Mouse (Mus musculus) neural tube, embryonic 12.5 days (tissue): ENCODE measurements around the gene Gm4312. TPM values are rescaled to one million over a fixed set of nuclear protein-coding genes. Genes with fewer than 3 reads are reported as not detected.
"Not testable (repeated sequence)": the region's sequence is repeated elsewhere in the genome, so short reads cannot be mapped to it uniquely, and the experiment has no call there.

Experiments
- ATAC-seq: fragments of 200-750 bp; cut with Nextera tagmentation; 2 replicates; pipeline ENCODE4 v1.8.0; 2017; ENCODE audit warnings: low read depth, mild to moderate bottlenecking, moderate TSS enrichment, moderate library complexity; ENCODE audit not compliant: low FRiP score
- H3K27ac ChIP-seq: fragments of 300-500 bp; sonication (generic); 2 replicates; pipeline ENCODE4 v1.5.1; 2016
- H3K27me3 ChIP-seq: fragments of 300-500 bp; sonication (generic); replicated peaks from 2 replicates; pipeline ENCODE4 v1.6.1; 2016; ENCODE audit warnings: mild to moderate bottlenecking
- H3K36me3 ChIP-seq: fragments of 300-500 bp; sonication (generic); 2 replicates; pipeline ENCODE4 v1.6.1; 2016; ENCODE audit warnings: mild to moderate bottlenecking
- H3K4me1 ChIP-seq: fragments of 300-500 bp; sonication (generic); 2 replicates; pipeline ENCODE4 v1.6.1; 2016
- H3K4me2 ChIP-seq: fragments of 300-500 bp; sonication (generic); replicated peaks from 2 replicates; pipeline ENCODE4 v1.6.1; 2016; ENCODE audit warnings: mild to moderate bottlenecking
- H3K4me3 ChIP-seq: fragments of 300-500 bp; sonication (generic); 2 replicates; pipeline ENCODE4 v1.5.1; 2016
- H3K9ac ChIP-seq: fragments of 300-500 bp; sonication (generic); 2 replicates; pipeline ENCODE4 v1.6.1; 2016; ENCODE audit warnings: mild to moderate bottlenecking
- H3K9me3 ChIP-seq: fragments of 300-500 bp; sonication (generic); 2 replicates; pipeline ENCODE4 v1.6.1; 2016; ENCODE audit warnings: mild to moderate bottlenecking
- WGBS: fragments of 180-500 bp; shearing (Covaris S2); methylation state at CpG from one replicate; pipeline ENCODE4 v1.1.7; 2016; 5-methylcytosine and 5-hydroxymethylcytosine counted together
- polyA plus RNA-seq: library from polyadenylated mRNA; unstranded; fragments of >200 nt; fragmentation: Nextera tagmentation; extraction: Ambion mirVana; gene quantifications from 2 replicates; pipeline ENCODE4 v1.2.1, GENCODE M21; 2016

The Gm4312 gene
- not detected in 2 replicates for polyA plus RNA-seq

GRCm38 (mm10) chr10:100382460-100382859, at the start of gene Gm4312:
Gm4312 (minus strand) TSS chr10:100382560.
- not testable (repeated sequence) for H3K27ac ChIP-seq, H3K36me3 ChIP-seq, H3K27me3 ChIP-seq, ATAC-seq, H3K4me3 ChIP-seq, H3K9me3 ChIP-seq, H3K9ac ChIP-seq, H3K4me2 ChIP-seq, H3K4me1 ChIP-seq
- WGBS = no CpG with 5 or more reads among the region's 2 CpGs

DNA sequence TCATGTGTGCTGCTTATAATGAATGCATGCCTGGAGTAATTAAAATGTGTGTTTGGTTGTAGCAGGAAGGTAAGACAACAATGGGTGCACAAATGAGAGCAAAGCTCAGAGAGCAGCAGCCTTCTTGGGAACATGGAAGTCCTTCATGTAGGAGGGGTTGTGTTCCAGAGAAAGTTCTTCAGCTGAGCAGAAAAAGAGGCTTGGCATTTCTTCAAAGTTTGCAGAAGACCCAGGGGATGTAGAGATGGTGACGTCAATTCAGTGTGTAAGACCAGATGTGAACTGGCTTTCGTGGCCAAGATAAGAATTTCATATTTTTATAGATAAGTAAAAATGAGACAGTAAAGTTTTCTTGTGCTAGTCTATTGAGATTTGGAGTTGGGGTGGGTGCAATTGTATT, 45.2 kb upstream of the Gm4312 start:
- Histone ChIP-seq H3K9me3 (no peaks in the 10 kb centered on the region), H3K27me3 (no peaks in the 10 kb centered on the region), H3K36me3 (no peaks in the 10 kb centered on the region), H3K9ac (no peak overlapping the region), H3K27ac (no peak overlapping the region), H3K4me1 (no peaks in the 10 kb centered on the region), H3K4me3 (no peak overlapping the region), H3K4me2 (no peak overlapping the region)
- no peak for ATAC-seq
- WGBS = 89% methylated on average over 2 of the region's 2 CpGs

GRCm38 (mm10) chr10:100415566-100415965, 33.2 kb upstream of the Gm4312 start:
- H3K9ac ChIP-seq = no peak overlapping the region
- H3K4me1 ChIP-seq = no peaks in the 10 kb centered on the region
- no peak overlapping the region for H3K4me2 ChIP-seq
- H3K9me3 ChIP-seq = no peaks in the 10 kb centered on the region
- no peaks in the 10 kb centered on the region for H3K27me3 ChIP-seq
- no peak overlapping the region for H3K4me3 ChIP-seq
- ATAC-seq = no peak
- H3K36me3 ChIP-seq = no peaks in the 10 kb centered on the region
- 91% methylated on average over 7 of the region's 7 CpGs for WGBS
- no peak overlapping the region for H3K27ac ChIP-seq

DNA sequence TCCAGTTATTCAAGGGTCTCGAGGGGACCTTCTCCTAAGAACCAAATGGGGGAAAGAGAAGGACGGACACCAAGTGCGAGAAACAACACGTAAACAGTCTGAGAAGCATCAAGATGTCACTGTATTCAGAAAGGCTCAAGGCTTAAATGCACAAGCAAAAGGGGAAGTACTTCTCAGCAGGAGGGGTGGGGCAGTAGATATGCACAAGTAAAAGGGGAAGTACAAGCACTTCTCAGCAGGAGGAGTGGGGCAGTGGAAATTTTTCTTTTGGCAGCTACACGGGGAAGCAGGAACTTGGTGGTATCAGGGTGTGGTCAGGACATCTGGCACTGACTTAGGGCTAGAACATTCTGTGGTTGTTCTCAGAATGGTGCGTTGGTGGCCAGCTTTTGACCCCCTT, 19.9 kb upstream of the Gm4312 start:
- H3K4me1 ChIP-seq, ATAC-seq, H3K4me3 ChIP-seq, H3K4me2 ChIP-seq, H3K27me3 ChIP-seq, H3K36me3 ChIP-seq, H3K9me3 ChIP-seq, H3K9ac ChIP-seq, H3K27ac ChIP-seq: not testable (repeated sequence)
- WGBS = 86% methylated on average over 6 of the region's 6 CpGs

DNA sequence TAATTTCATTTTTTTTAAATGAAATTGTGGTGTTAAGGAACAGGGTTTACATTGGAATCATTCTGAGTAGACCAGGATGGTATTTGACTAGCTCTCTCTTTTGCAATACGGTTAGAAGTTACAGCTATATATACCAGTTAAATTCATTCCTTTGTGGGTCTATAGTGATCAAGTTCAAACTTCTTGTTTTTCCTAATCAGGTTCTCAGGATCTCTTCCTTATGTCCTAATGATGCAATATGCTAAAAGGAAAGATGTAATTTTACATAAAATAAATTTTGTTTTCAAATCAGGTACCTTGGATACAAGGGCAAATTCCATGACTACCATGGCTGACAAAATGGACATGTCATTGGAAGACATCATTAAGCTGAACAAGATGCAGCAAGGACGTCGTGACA, 21.3 kb downstream of the Gm4312 start, which contains the start of gene Gm4307:
Gene Gm4307, plus strand, starts transcription at position 301 of the 400 bp plus-strand sequence.
- H3K27me3 ChIP-seq, H3K9me3 ChIP-seq, H3K36me3 ChIP-seq, H3K4me3 ChIP-seq, H3K4me1 ChIP-seq, H3K27ac ChIP-seq, H3K4me2 ChIP-seq, H3K9ac ChIP-seq, ATAC-seq: not testable (repeated sequence)
- no CpG with 5 or more reads among the region's 3 CpGs for WGBS

DNA sequence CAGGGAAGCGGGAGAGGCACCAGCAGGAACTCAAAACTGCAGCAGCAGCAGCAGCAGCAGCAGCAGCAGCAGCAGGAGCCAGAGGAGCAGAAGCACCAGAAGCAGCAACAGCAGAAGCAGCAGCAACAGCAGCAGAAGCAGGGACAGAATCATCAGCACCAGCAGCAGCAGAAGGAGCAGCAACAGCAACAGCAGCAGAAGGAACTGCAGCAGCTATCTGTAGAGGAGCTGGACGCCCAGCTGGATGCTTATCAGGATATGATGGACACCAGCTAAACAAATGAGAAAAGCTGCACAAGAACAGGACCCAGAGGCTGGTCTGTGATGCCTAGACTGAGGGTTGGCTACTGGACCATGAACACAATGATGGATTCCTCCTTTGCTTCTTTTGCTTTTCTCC, 25.5 kb downstream of the Gm4312 start:
- not testable (repeated sequence) for H3K4me2 ChIP-seq, H3K36me3 ChIP-seq, H3K9me3 ChIP-seq, H3K4me3 ChIP-seq, ATAC-seq, H3K4me1 ChIP-seq, H3K27ac ChIP-seq, H3K9ac ChIP-seq, H3K27me3 ChIP-seq
- WGBS = 88% methylated on average over 2 of the region's 2 CpGs

DNA sequence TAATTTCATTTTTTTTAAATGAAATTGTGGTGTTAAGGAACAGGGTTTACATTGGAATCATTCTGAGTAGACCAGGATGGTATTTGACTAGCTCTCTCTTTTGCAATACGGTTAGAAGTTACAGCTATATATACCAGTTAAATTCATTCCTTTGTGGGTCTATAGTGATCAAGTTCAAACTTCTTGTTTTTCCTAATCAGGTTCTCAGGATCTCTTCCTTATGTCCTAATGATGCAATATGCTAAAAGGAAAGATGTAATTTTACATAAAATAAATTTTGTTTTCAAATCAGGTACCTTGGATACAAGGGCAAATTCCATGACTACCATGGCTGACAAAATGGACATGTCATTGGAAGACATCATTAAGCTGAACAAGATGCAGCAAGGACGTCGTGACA, 31.6 kb downstream of the Gm4312 start, which contains the start of gene Gm4305:
Gene Gm4305, plus strand, starts transcription at position 301 of the 400 bp plus-strand sequence.
- not testable (repeated sequence) for H3K4me2 ChIP-seq, H3K27ac ChIP-seq, H3K4me3 ChIP-seq, H3K36me3 ChIP-seq, H3K27me3 ChIP-seq, H3K9me3 ChIP-seq, H3K4me1 ChIP-seq, H3K9ac ChIP-seq, ATAC-seq
- no CpG with 5 or more reads among the region's 3 CpGs for WGBS

DNA sequence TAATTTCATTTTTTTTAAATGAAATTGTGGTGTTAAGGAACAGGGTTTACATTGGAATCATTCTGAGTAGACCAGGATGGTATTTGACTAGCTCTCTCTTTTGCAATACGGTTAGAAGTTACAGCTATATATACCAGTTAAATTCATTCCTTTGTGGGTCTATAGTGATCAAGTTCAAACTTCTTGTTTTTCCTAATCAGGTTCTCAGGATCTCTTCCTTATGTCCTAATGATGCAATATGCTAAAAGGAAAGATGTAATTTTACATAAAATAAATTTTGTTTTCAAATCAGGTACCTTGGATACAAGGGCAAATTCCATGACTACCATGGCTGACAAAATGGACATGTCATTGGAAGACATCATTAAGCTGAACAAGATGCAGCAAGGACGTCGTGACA, 36.7 kb downstream of the Gm4312 start, which contains the start of gene Gm4303:
Gene Gm4303, plus strand, starts transcription at position 301 of the 400 bp plus-strand sequence.
- not testable (repeated sequence) for H3K4me1 ChIP-seq, H3K27ac ChIP-seq, ATAC-seq, H3K4me3 ChIP-seq, H3K4me2 ChIP-seq, H3K27me3 ChIP-seq, H3K9ac ChIP-seq, H3K36me3 ChIP-seq, H3K9me3 ChIP-seq
- WGBS = no CpG with 5 or more reads among the region's 3 CpGs

DNA sequence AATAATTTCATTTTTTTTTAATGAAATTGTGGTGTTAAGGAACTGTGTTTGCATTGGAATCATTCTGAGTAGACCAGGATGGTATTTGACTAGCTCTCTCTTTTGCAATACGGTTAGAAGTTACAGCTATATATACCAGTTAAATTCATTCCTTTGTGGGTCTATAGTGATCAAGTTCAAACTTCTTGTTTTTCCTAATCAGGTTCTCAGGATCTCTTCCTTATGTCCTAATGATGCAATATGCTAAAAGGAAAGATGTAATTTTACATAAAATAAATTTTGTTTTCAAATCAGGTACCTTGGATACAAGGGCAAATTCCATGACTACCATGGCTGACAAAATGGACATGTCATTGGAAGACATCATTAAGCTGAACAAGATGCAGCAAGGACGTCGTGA, 41.8 kb downstream of the Gm4312 start, which contains the start of gene Gm4302:
Gene Gm4302, plus strand, starts transcription at position 301 of the 400 bp plus-strand sequence.
- H3K9ac ChIP-seq, H3K9me3 ChIP-seq, H3K36me3 ChIP-seq, H3K27me3 ChIP-seq, H3K4me1 ChIP-seq, H3K27ac ChIP-seq, H3K4me3 ChIP-seq, H3K4me2 ChIP-seq, ATAC-seq: not testable (repeated sequence)
- WGBS = no CpG with 5 or more reads among the region's 3 CpGs

DNA sequence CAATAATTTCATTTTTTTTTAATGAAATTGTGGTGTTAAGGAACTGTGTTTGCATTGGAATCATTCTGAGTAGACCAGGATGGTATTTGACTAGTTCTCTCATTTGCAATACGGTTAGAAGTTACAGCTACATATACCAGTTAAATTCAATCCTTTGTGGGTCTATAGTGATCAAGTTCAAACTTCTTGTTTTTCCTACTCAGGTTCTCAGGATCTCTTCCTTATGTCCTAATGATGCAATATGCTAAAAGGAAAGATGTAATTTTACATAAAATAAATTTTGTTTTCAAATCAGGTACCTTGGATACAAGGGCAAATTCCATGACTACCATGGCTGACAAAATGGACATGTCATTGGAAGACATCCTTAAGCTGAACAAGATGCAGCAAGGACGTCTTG, 47.0 kb downstream of the Gm4312 start, which contains the start of gene Gm4301:
Gene Gm4301, plus strand, starts transcription at position 301 of the 400 bp plus-strand sequence.
- not testable (repeated sequence) for H3K9ac ChIP-seq, H3K36me3 ChIP-seq, H3K27me3 ChIP-seq, H3K4me2 ChIP-seq, ATAC-seq, H3K27ac ChIP-seq, H3K4me1 ChIP-seq, H3K9me3 ChIP-seq, H3K4me3 ChIP-seq
- WGBS = no CpG with 5 or more reads among the region's 2 CpGs

Other genes with a start within 250 kb of the Gm4312 start
- not detected in 2 replicates for gene Gm4301, start 46.9 kb downstream of the Gm4312 start, polyA plus RNA-seq
- not detected in 2 replicates for gene Gm4302, start 41.7 kb downstream of the Gm4312 start, polyA plus RNA-seq
- gene Gm4303, start 36.6 kb downstream of the Gm4312 start, polyA plus RNA-seq = not detected in 2 replicates
- not detected in 2 replicates for gene Gm4305, start 31.5 kb downstream of the Gm4312 start, polyA plus RNA-seq
- gene Gm4307, start 21.2 kb downstream of the Gm4312 start, polyA plus RNA-seq = not detected in 2 replicates
- gene Tmtc3, start 104.8 kb upstream of the Gm4312 start, polyA plus RNA-seq = 12.4 and 13.6 TPM in 2 replicates
- gene Cep290, start 105.0 kb upstream of the Gm4312 start, polyA plus RNA-seq = 6.0 and 6.7 TPM in 2 replicates
- gene 4930430F08Rik, start 207.9 kb upstream of the Gm4312 start, polyA plus RNA-seq = 11.3 and 12.3 TPM in 2 replicates
- not detected in 2 replicates for gene 1700017N19Rik, start 207.9 kb upstream of the Gm4312 start, polyA plus RNA-seq